Mouse (Mus musculus): Measurements from ENCODE around the gene Prn. TPM values are rescaled to one million over a fixed set of nuclear protein-coding genes. Genes with fewer than 3 reads are reported as not detected.

Gene Prn
- polyA plus RNA-seq, 1 experiment from 2014 or later, result not detected

- H3K36me3 ChIP-seq, result peaks cover 4% of the 10 kb centered on the region; the same call in 1 of the 2 replicates
Observed at GRCm38 (mm10) chr2:131908351-131908861, 1.4 kb upstream of the Prn start.

GRCm38 (mm10) chr2:131908906-131909305, 851 bp upstream of the Prn start:
- H3K4me1 ChIP-seq, result peaks cover 57% of the 10 kb centered on the region
- 0 out of 2 replicates have a peak overlapping the region, but pooled peaks have one; percentile 80 for H3K4me3 ChIP-seq
- peak overlapping the region; percentile 50 for H3K9ac ChIP-seq
- peak overlapping the region; percentile 68 for H3K27ac ChIP-seq
- no peaks in the 10 kb centered on the region for H3K27me3 ChIP-seq (replicated peaks)
- no peaks in the 10 kb centered on the region for H3K9me3 ChIP-seq (replicated peaks)
- whole genome bisulfite sequencing (ENCODE audit: insufficient replicate concordance), result 82% methylated on average over 1 of the region's 1 CpGs
- peak overlapping the region; percentile 87 for H3K4me2 ChIP-seq
- H3K36me3 ChIP-seq, result peaks cover 4% of the 10 kb centered on the region; the same call in 1 of the 2 replicates
- ATAC-seq, result no peak

More at GRCm38 (mm10) chr2:131908351-131908861, 1.4 kb upstream of the Prn start:
- H3K9ac ChIP-seq, result no peak overlapping the region
- no peaks in the 10 kb centered on the region for H3K9me3 ChIP-seq (replicated peaks)
- H3K27me3 ChIP-seq (replicated peaks), result no peaks in the 10 kb centered on the region
- H3K4me3 ChIP-seq, result no peak overlapping the region
- no peak overlapping the region for H3K4me2 ChIP-seq
- peak overlapping the region; percentile 68; the same call in 1 of the 2 replicates for H3K27ac ChIP-seq
- peaks cover 61% of the 10 kb centered on the region for H3K4me1 ChIP-seq
- WGBS (ENCODE audit: insufficient replicate concordance), result 87% methylated on average over 7 of the region's 7 CpGs
- ATAC-seq, result no peak

- Histone ChIP-seq H3K9ac (peak overlapping the region; percentile 92), H3K9me3 (replicated peaks) (no peaks in the 10 kb centered on the region), H3K4me3 (peak overlapping the region; percentile 80), H3K27ac (no peak overlapping the region), H3K27me3 (replicated peaks) (no peaks in the 10 kb centered on the region), H3K36me3 (peaks cover 6% of the 10 kb centered on the region), H3K4me1 (peaks cover 37% of the 10 kb centered on the region), H3K4me2 (peak overlapping the region; percentile 87)
- no peak for ATAC-seq
- WGBS (ENCODE audit: insufficient replicate concordance), result 67% methylated on average over 2 of the region's 2 CpGs
Observed at GRCm38 (mm10) chr2:131910847-131911246, 1.1 kb downstream of the Prn start.

GRCm38 (mm10) chr2:131911341-131911740, 1.6 kb downstream of the Prn start:
- Histone ChIP-seq H3K4me2 (peak overlapping the region; percentile 87), H3K4me3 (peak overlapping the region; percentile 80), H3K9me3 (replicated peaks) (no peaks in the 10 kb centered on the region), H3K27ac (no peak overlapping the region), H3K27me3 (replicated peaks) (no peaks in the 10 kb centered on the region), H3K4me1 (peaks cover 32% of the 10 kb centered on the region), H3K9ac (peak overlapping the region; percentile 92), H3K36me3 (peaks cover 11% of the 10 kb centered on the region)
- no peak for ATAC-seq
- 63% methylated on average over 4 of the region's 4 CpGs for WGBS (ENCODE audit: insufficient replicate concordance)

GRCm38 (mm10) chr2:131912526-131913258, 2.9 kb downstream of the Prn start:
- Histone ChIP-seq H3K4me3 (no peak overlapping the region), H3K4me2 (no peak overlapping the region), H3K27ac (no peak overlapping the region), H3K27me3 (replicated peaks) (no peaks in the 10 kb centered on the region), H3K9me3 (replicated peaks) (no peaks in the 10 kb centered on the region), H3K4me1 (peaks cover 31% of the 10 kb centered on the region), H3K36me3 (peaks cover 19% of the 10 kb centered on the region), H3K9ac (no peak overlapping the region)
- WGBS (ENCODE audit: insufficient replicate concordance), result 72% methylated on average over 8 of the region's 8 CpGs
- ATAC-seq, result no peak

GRCm38 (mm10) chr2:131932275-131932902, 22.6 kb downstream of the Prn start:
- 42% methylated on average over 7 of the region's 7 CpGs for WGBS (ENCODE audit: insufficient replicate concordance)
- Histone ChIP-seq H3K4me2 (no peak overlapping the region), H3K36me3 (peaks cover 14% of the 10 kb centered on the region), H3K9ac (no peak overlapping the region), H3K9me3 (replicated peaks) (no peaks in the 10 kb centered on the region), H3K27ac (no peak overlapping the region), H3K4me3 (no peak overlapping the region), H3K4me1 (peaks cover 31% of the 10 kb centered on the region), H3K27me3 (replicated peaks) (no peaks in the 10 kb centered on the region)
- peak; percentile 65 for ATAC-seq

GRCm38 (mm10) chr2:131933013-131933412, 23.3 kb downstream of the Prn start:
- ATAC-seq, result no peak
- Histone ChIP-seq H3K4me2 (no peak overlapping the region), H3K27me3 (replicated peaks) (no peaks in the 10 kb centered on the region), H3K36me3 (peaks cover 14% of the 10 kb centered on the region), H3K4me1 (peaks cover 31% of the 10 kb centered on the region), H3K4me3 (no peak overlapping the region), H3K9ac (no peak overlapping the region), H3K27ac (no peak overlapping the region), H3K9me3 (replicated peaks) (no peaks in the 10 kb centered on the region)
- 42% methylated on average over 6 of the region's 6 CpGs for WGBS (ENCODE audit: insufficient replicate concordance)

GRCm38 (mm10) chr2:131933598-131933997, 23.8 kb downstream of the Prn start:
- no peak overlapping the region for H3K27ac ChIP-seq
- ATAC-seq, result no peak
- WGBS (ENCODE audit: insufficient replicate concordance), result 59% methylated on average over 3 of the region's 3 CpGs

GRCm38 (mm10) chr2:131934243-131934642, 24.5 kb downstream of the Prn start:
- Histone ChIP-seq H3K4me1 (peaks cover 31% of the 10 kb centered on the region), H3K4me3 (no peak overlapping the region), H3K27me3 (replicated peaks) (no peaks in the 10 kb centered on the region), H3K27ac (no peak overlapping the region), H3K36me3 (peaks cover 14% of the 10 kb centered on the region), H3K9ac (no peak overlapping the region), H3K9me3 (replicated peaks) (no peaks in the 10 kb centered on the region), H3K4me2 (no peak overlapping the region)
- ATAC-seq, result no peak
- WGBS (ENCODE audit: insufficient replicate concordance), result 94% methylated on average over 2 of the region's 2 CpGs

More at GRCm38 (mm10) chr2:131933598-131933997, 23.8 kb downstream of the Prn start:
- H3K4me1 ChIP-seq, result peaks cover 31% of the 10 kb centered on the region
- no peak overlapping the region for H3K4me3 ChIP-seq
- H3K27me3 ChIP-seq (replicated peaks), result no peaks in the 10 kb centered on the region
- no peak overlapping the region for H3K9ac ChIP-seq
- H3K4me2 ChIP-seq, result no peak overlapping the region
- H3K9me3 ChIP-seq (replicated peaks), result no peaks in the 10 kb centered on the region
- peaks cover 14% of the 10 kb centered on the region for H3K36me3 ChIP-seq

- H3K36me3 ChIP-seq, result peaks cover 14% of the 10 kb centered on the region
- H3K27me3 ChIP-seq (replicated peaks), result no peaks in the 10 kb centered on the region
- no peak overlapping the region for H3K4me3 ChIP-seq
- H3K27ac ChIP-seq, result no peak overlapping the region
- H3K4me1 ChIP-seq, result peaks cover 43% of the 10 kb centered on the region
- peak; percentile 75 for ATAC-seq
- H3K9ac ChIP-seq, result no peak overlapping the region
- H3K9me3 ChIP-seq (replicated peaks), result no peaks in the 10 kb centered on the region
- 55% methylated on average over 10 of the region's 10 CpGs for WGBS (ENCODE audit: insufficient replicate concordance)
- no peak overlapping the region for H3K4me2 ChIP-seq
Observed at GRCm38 (mm10) chr2:131935390-131936105, 25.8 kb downstream of the Prn start.

GRCm38 (mm10) chr2:131936410-131936809, 26.7 kb downstream of the Prn start:
- H3K4me2 ChIP-seq, result no peak overlapping the region
- ATAC-seq, result no peak
- H3K4me1 ChIP-seq, result peaks cover 50% of the 10 kb centered on the region
- no peaks in the 10 kb centered on the region for H3K27me3 ChIP-seq (replicated peaks)
- peaks cover 14% of the 10 kb centered on the region for H3K36me3 ChIP-seq
- no peak overlapping the region for H3K4me3 ChIP-seq
- 83% methylated on average over 10 of the region's 10 CpGs for WGBS (ENCODE audit: insufficient replicate concordance)
- no peak overlapping the region for H3K27ac ChIP-seq
- no peak overlapping the region for H3K9ac ChIP-seq
- no peaks in the 10 kb centered on the region for H3K9me3 ChIP-seq (replicated peaks)

Data from liver, embryonic 12.5 days (tissue).